ENCODE assay signal across 15 mouse cellular contexts in the genomic region with DNA sequence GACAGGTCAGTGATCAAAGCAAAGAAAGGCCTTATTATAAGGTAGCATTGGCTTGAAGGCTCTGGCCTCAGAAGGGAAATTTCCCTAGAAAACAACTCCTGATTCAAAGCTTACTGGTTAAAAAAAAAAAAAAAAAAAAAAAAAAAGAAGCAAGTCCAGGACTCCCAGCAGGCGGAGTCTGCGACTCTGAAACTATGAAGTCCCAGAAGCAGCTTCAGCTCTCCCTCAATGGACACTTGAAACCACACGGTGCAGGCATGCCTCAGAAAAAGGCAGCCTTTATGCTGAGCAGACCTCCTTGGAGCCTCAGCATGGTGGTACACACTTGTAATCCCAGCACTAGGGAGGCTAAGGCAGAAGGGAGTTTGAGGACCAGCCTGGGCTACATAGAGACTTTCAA.
DNase-seq lines count a peak whose midpoint lies in the region; ATAC-seq and TF ChIP-seq lines count a peak whose summit lies in the region.
"Had no signal": no experiment of that assay in that cellular context is flagged by ENCODE, and none has a peak within 500 bp of the region (broad histone marks: within the 10 kb centered on the region; RNA-seq: fewer than 3 reads in every experiment).

No protein-coding gene starts in this region.

- H3K4me2 ChIP-seq in hindbrain, embryonic 11.5 days (replicated peaks; ENCODE audit: low read depth, low read length): no peak overlapping the region
- H3K4me2 ChIP-seq in embryonic facial prominence, embryonic 14.5 days (ENCODE audit: low read depth, low read length): no peak overlapping the region
- H3K4me2 ChIP-seq: embryonic facial prominence, embryonic 15.5 days; midbrain, embryonic 13.5 days had no signal

- TF ChIP-seq POLR2A in thymus, adult 2 months (IDR thresholded peaks at IDR 0.05; ENCODE audit: control insufficient read depth, extremely low read depth, insufficient read depth, low read length, poor library complexity): no peak

- H3K9me3 ChIP-seq in hindbrain, embryonic 10.5 days: no peaks in the 10 kb centered on the region; the same call in 1 of the 2 replicates
- H3K9me3 ChIP-seq in hindbrain, embryonic 11.5 days (ENCODE audit: control insufficient read depth, low read length): no peaks in the 10 kb centered on the region
- no peaks in the 10 kb centered on the region for H3K9me3 ChIP-seq in embryonic facial prominence, embryonic 14.5 days (ENCODE audit: control insufficient read depth, low read length)
- H3K9me3 ChIP-seq: embryonic facial prominence, embryonic 15.5 days; midbrain, embryonic 13.5 days had no signal

- H3K36me3 ChIP-seq in hindbrain, embryonic 10.5 days: no peaks in the 10 kb centered on the region
- H3K36me3 ChIP-seq in hindbrain, embryonic 11.5 days (ENCODE audit: control insufficient read depth, insufficient read depth, low read length): no peaks in the 10 kb centered on the region
- H3K36me3 ChIP-seq in thymus, adult 2 months (ENCODE audit: control insufficient read depth, insufficient read depth, low read length): no peaks in the 10 kb centered on the region
- H3K36me3 ChIP-seq in embryonic facial prominence, embryonic 14.5 days (ENCODE audit: control insufficient read depth, insufficient read depth, low read length): no peaks in the 10 kb centered on the region
- H3K36me3 ChIP-seq: embryonic facial prominence, embryonic 15.5 days; midbrain, embryonic 13.5 days had no signal

- ATAC-seq in hindbrain, embryonic 11.5 days (ENCODE audit: low FRiP score): no peak
- 0 out of 2 replicates have a peak, but pooled peaks have one; percentile 48 for ATAC-seq in embryonic facial prominence, embryonic 14.5 days (ENCODE audit: low read depth)
- ATAC-seq: forebrain, postnatal 0 days; liver, postnatal 0 days; midbrain, embryonic 13.5 days had no signal

- no peak for TF ChIP-seq CTCF in thymus, adult 2 months (IDR thresholded peaks at IDR 0.05; ENCODE audit: borderline replicate concordance, control insufficient read depth, extremely low read depth, insufficient read depth, low read length, poor library complexity)

- H3K27ac ChIP-seq in hindbrain, embryonic 10.5 days: no peak overlapping the region; the same call in 1 of the 2 replicates
- H3K27ac ChIP-seq in hindbrain, embryonic 11.5 days (ENCODE audit: low read depth, low read length): no peak overlapping the region; the same call in 1 of the 2 replicates
- H3K27ac ChIP-seq in thymus, adult 2 months (ENCODE audit: control insufficient read depth, insufficient read depth, low read length): peak overlapping the region; percentile 9
- H3K27ac ChIP-seq in embryonic facial prominence, embryonic 14.5 days (replicated peaks; ENCODE audit: low read depth, low read length): peak overlapping the region; percentile 48; the same call in 1 of the 2 replicates
- H3K27ac ChIP-seq: embryonic facial prominence, embryonic 15.5 days; midbrain, embryonic 13.5 days had no signal

- WGBS in hindbrain, embryonic 10.5 days: 55% methylated on average over 3 of the region's 3 CpGs
- WGBS in hindbrain, embryonic 11.5 days: 41% methylated on average over 3 of the region's 3 CpGs
- WGBS in thymus, adult 2 months: 64% methylated on average over 3 of the region's 3 CpGs
- 37% methylated on average over 3 of the region's 3 CpGs for WGBS in embryonic facial prominence, embryonic 14.5 days

- no peak overlapping the region for H3K4me3 ChIP-seq in hindbrain, embryonic 10.5 days
- H3K4me3 ChIP-seq in hindbrain, embryonic 11.5 days (ENCODE audit: low read depth, low read length): no peak overlapping the region
- no peak overlapping the region for H3K4me3 ChIP-seq in thymus, adult 2 months (ENCODE audit: control insufficient read depth, insufficient read depth, low read length)
- no peak overlapping the region for H3K4me3 ChIP-seq in embryonic facial prominence, embryonic 14.5 days (ENCODE audit: low read depth, low read length)
- H3K4me3 ChIP-seq: embryonic facial prominence, embryonic 15.5 days; midbrain, embryonic 13.5 days had no signal

- peaks cover 7% of the 10 kb centered on the region for H3K27me3 ChIP-seq in hindbrain, embryonic 10.5 days (ENCODE audit: insufficient read depth, poor library complexity, severe bottlenecking)
- no peaks in the 10 kb centered on the region for H3K27me3 ChIP-seq in hindbrain, embryonic 11.5 days (ENCODE audit: control insufficient read depth, insufficient read depth, low read length)
- H3K27me3 ChIP-seq in thymus, adult 2 months (ENCODE audit: control insufficient read depth, insufficient read depth, low read length): no peaks in the 10 kb centered on the region
- H3K27me3 ChIP-seq in embryonic facial prominence, embryonic 14.5 days (replicated peaks; ENCODE audit: control insufficient read depth, insufficient read depth, low read length): no peaks in the 10 kb centered on the region; the same call in 1 of the 2 replicates

- peaks cover 46% of the 10 kb centered on the region for H3K4me1 ChIP-seq in hindbrain, embryonic 10.5 days (replicated peaks)
- peaks cover 10% of the 10 kb centered on the region for H3K4me1 ChIP-seq in hindbrain, embryonic 11.5 days (replicated peaks; ENCODE audit: control insufficient read depth, insufficient read depth, low read length)
- peaks cover 54% of the 10 kb centered on the region for H3K4me1 ChIP-seq in thymus, adult 2 months (replicated peaks; ENCODE audit: control insufficient read depth, insufficient read depth, low read length)
- H3K4me1 ChIP-seq in embryonic facial prominence, embryonic 14.5 days (ENCODE audit: control insufficient read depth, insufficient read depth, low read length): peaks cover 13% of the 10 kb centered on the region

- no peak overlapping the region for H3K9ac ChIP-seq in hindbrain, embryonic 11.5 days (ENCODE audit: low read depth, low read length)
- no peak overlapping the region for H3K9ac ChIP-seq in embryonic facial prominence, embryonic 14.5 days (ENCODE audit: low read depth, low read length)
- H3K9ac ChIP-seq: embryonic facial prominence, embryonic 15.5 days; forebrain, postnatal 0 days; liver, postnatal 0 days; midbrain, embryonic 13.5 days had no signal

- peak; percentile 20 for DNase-seq in hindbrain, embryonic 10.5 days (ENCODE audit: low spot score)
- no peak for DNase-seq in hindbrain, embryonic 11.5 days (ENCODE audit: low spot score)
- no peak for DNase-seq in thymus, adult 2 months
- no peak for DNase-seq in thymus, adult 18-20 months
- peak; percentile 73 for DNase-seq in embryonic facial prominence, embryonic 14.5 days (ENCODE audit: low spot score)
- no peak for DNase-seq in frontal cortex, postnatal 10 days (ENCODE audit: low spot score in 2 of 2)
- DNase-seq in cerebellum, postnatal 10 days: no peak
- DNase-seq: cerebellum, adult 11-12 months; forebrain, postnatal 0 days; gastrocnemius, postnatal 36 days; liver, postnatal 0 days; right cerebral cortex, postnatal 14 days; thymus, postnatal 4 days had no signal

Comparison
In these comparisons a context has a peak if more than half of its experiments do, and no peak if none do; other contexts are left out.
1. DNase-seq: peak in hindbrain, embryonic 10.5 days (single experiment) and embryonic facial prominence, embryonic 14.5 days (single experiment); none in hindbrain, embryonic 11.5 days (single experiment), thymus, adult 2 months (single experiment), thymus, adult 18-20 months (0 of 2), frontal cortex, postnatal 10 days (0 of 2) and cerebellum, postnatal 10 days (0 of 2).
2. H3K27ac ChIP-seq: peak in thymus, adult 2 months (single experiment) and embryonic facial prominence, embryonic 14.5 days (single experiment); none in hindbrain, embryonic 10.5 days (single experiment) and hindbrain, embryonic 11.5 days (single experiment).